Mouse (Mus musculus) hindbrain, embryonic 15.5 days (tissue): ENCODE measurements around the gene Nox1. TPM values are rescaled to one million over a fixed set of nuclear protein-coding genes. Genes with fewer than 3 reads are reported as not detected.

ENCODE experiments used
- ATAC-seq: fragments of 200-750 bp; cut with Nextera tagmentation; 2 replicates; pipeline ENCODE4 v1.8.0; 2017; ENCODE audit warnings: low read depth, moderate number of reproducible peaks, moderate TSS enrichment; ENCODE audit not compliant: low FRiP score
- H3K27ac ChIP-seq: fragments of 300-500 bp; sonication (generic); replicated peaks from 2 replicates; pipeline ENCODE4 v1.5.1; 2015; ENCODE audit warnings: mild to moderate bottlenecking, inconsistent platforms
- H3K27me3 ChIP-seq: fragments of 300-500 bp; sonication (generic); 2 replicates; pipeline ENCODE4 v1.6.1; 2015; ENCODE audit warnings: control low read depth, inconsistent platforms
- H3K36me3 ChIP-seq: fragments of 300-500 bp; sonication (generic); 2 replicates; pipeline ENCODE4 v1.6.1; 2015; ENCODE audit warnings: control low read depth, inconsistent platforms
- H3K4me1 ChIP-seq: fragments of 300-500 bp; sonication (generic); replicated peaks from 2 replicates; pipeline ENCODE4 v1.6.1; 2015; ENCODE audit warnings: control low read depth, inconsistent platforms
- H3K4me2 ChIP-seq: fragments of 300-500 bp; sonication (generic); 2 replicates; pipeline ENCODE4 v1.6.1; 2015; ENCODE audit warnings: moderate library complexity, mild to moderate bottlenecking, inconsistent platforms
- H3K4me3 ChIP-seq: fragments of 300-500 bp; sonication (generic); 2 replicates; pipeline ENCODE4 v1.5.1; 2015; ENCODE audit warnings: mild to moderate bottlenecking, inconsistent platforms
- H3K9ac ChIP-seq: fragments of 300-500 bp; sonication (generic); 2 replicates; pipeline ENCODE4 v1.6.1; 2015; ENCODE audit warnings: inconsistent platforms
- H3K9me3 ChIP-seq: fragments of 300-500 bp; sonication (generic); 2 replicates; pipeline ENCODE4 v1.6.1; 2016; ENCODE audit warnings: control low read depth, inconsistent platforms
- WGBS: fragments of 180-500 bp; shearing (Covaris S2); methylation state at CpG from one replicate; pipeline ENCODE4 v1.1.7; 2015; 5-methylcytosine and 5-hydroxymethylcytosine counted together
- polyA plus RNA-seq: library from polyadenylated mRNA; unstranded; fragments of >200 nt; fragmentation: Nextera tagmentation; extraction: Ambion mirVana; gene quantifications from 2 replicates; pipeline ENCODE4 v1.2.1, GENCODE M21; 2015

Nox1 gene
- polyA plus RNA-seq, 1 experiment from 2014 or later = not detected

- 100% methylated on average over 1 of the region's 1 CpGs for WGBS
- ATAC-seq = no peak
Observed at GRCm38 (mm10) chrX:134170584-134170983, 51.2 kb downstream of the Nox1 start.

DNA sequence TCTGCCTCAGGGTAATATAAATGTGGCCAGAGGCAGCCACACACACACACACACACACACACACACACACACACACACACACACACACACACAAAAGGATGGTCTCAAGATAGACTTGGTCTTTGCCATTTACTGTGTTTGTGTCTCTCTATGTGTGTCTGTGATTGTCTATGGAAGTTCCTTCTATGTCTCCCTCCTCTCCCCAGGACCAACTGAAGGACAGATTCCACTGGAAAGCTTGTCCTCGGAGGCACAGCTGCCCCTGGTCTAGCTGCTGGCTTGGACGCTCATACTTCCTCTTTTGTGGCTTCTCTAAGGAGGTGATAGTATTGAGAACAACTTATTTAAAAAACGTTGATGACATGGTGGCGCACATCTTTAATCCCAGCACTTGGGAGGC, 58.3 kb downstream of the Nox1 start:
- no peaks in the 10 kb centered on the region for H3K4me1 ChIP-seq
- no peak overlapping the region for H3K9ac ChIP-seq
- no peaks in the 10 kb centered on the region for H3K36me3 ChIP-seq
- H3K9me3 ChIP-seq = no peaks in the 10 kb centered on the region
- no peak overlapping the region for H3K27ac ChIP-seq
- 66% methylated on average over 4 of the region's 4 CpGs for WGBS
- no peak for ATAC-seq
- H3K4me2 ChIP-seq = peak overlapping the region; percentile 59
- 0 out of 2 replicates have a peak, but pooled peaks cover 3% of the 10 kb centered on the region for H3K27me3 ChIP-seq
- H3K4me3 ChIP-seq = no peak overlapping the region

More at GRCm38 (mm10) chrX:134170584-134170983, 51.2 kb downstream of the Nox1 start:
- Histone ChIP-seq H3K27me3 (no peaks in the 10 kb centered on the region), H3K4me3 (no peak overlapping the region), H3K4me2 (no peak overlapping the region), H3K27ac (no peak overlapping the region), H3K9ac (no peak overlapping the region), H3K9me3 (no peaks in the 10 kb centered on the region), H3K36me3 (no peaks in the 10 kb centered on the region), H3K4me1 (no peaks in the 10 kb centered on the region)

DNA sequence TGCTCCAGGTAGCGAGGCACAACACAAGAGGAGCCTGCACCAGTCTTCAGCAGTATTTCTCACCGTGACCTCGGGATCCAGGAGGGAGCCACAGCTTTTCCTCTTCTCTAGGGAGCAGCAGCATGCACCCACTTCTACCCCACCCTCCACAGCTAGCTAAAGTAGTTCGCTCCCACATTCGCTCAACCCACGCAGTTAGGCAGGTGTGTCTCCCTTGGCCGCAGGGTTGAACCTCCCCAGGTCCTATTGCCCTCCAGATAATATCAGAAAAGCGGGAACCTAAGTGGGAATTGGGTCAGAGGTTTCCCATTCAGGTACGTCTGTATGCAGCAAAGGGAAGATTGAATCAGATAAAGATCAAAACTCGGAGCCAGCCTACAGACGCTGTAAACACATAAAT, 58.9 kb downstream of the Nox1 start:
- 32% methylated on average over 11 of the region's 11 CpGs for WGBS

GRCm38 (mm10) chrX:134162043-134162720, 59.6 kb downstream of the Nox1 start, which contains the start of gene Xkrx:
Gene Xkrx (minus strand): TSS chrX:134162076.
- 32% methylated on average over 16 of the region's 16 CpGs for WGBS

More for the DNA sequence above, 58.9 kb downstream of the Nox1 start:
- 0 out of 2 replicates have a peak, but pooled peaks have one; percentile 51 for ATAC-seq
- Histone ChIP-seq H3K4me3 (peak overlapping the region; percentile 41), H3K9ac (0 out of 2 replicates have a peak overlapping the region, but pooled peaks have one; percentile 10), H3K27me3 (0 out of 2 replicates have a peak, but pooled peaks cover 3% of the 10 kb centered on the region), H3K9me3 (no peaks in the 10 kb centered on the region), H3K36me3 (no peaks in the 10 kb centered on the region), H3K27ac (no peak overlapping the region), H3K4me2 (peak overlapping the region; percentile 59), H3K4me1 (no peaks in the 10 kb centered on the region)

GRCm38 (mm10) chrX:134160442-134160841, 61.3 kb downstream of the Nox1 start:
- Histone ChIP-seq H3K4me3 (no peak overlapping the region), H3K27me3 (0 out of 2 replicates have a peak, but pooled peaks cover 3% of the 10 kb centered on the region), H3K27ac (no peak overlapping the region), H3K4me2 (no peak overlapping the region), H3K9me3 (no peaks in the 10 kb centered on the region), H3K36me3 (no peaks in the 10 kb centered on the region), H3K4me1 (no peaks in the 10 kb centered on the region), H3K9ac (no peak overlapping the region)
- WGBS = 83% methylated on average over 2 of the region's 2 CpGs
- ATAC-seq = no peak

More at GRCm38 (mm10) chrX:134162043-134162720, 59.6 kb downstream of the Nox1 start, which contains the start of gene Xkrx:
- Histone ChIP-seq H3K4me2 (peak within 1 kb of the TSS; percentile 59), H3K9ac (0 out of 2 replicates have a peak within 1 kb of the TSS, but pooled peaks have one; percentile 10), H3K27ac (no peak within 1 kb of the TSS), H3K27me3 (0 out of 2 replicates have a peak, but pooled peaks cover 3% of the 10 kb centered on the region), H3K4me3 (peak within 1 kb of the TSS; percentile 41), H3K9me3 (no peaks in the 10 kb centered on the region), H3K36me3 (no peaks in the 10 kb centered on the region), H3K4me1 (no peaks in the 10 kb centered on the region)
- no peak for ATAC-seq

GRCm38 (mm10) chrX:134158151-134158550, 63.6 kb downstream of the Nox1 start:
- H3K36me3 ChIP-seq = no peaks in the 10 kb centered on the region
- H3K9me3 ChIP-seq = no peaks in the 10 kb centered on the region
- WGBS = 38% methylated on average over 7 of the region's 7 CpGs
- H3K9ac ChIP-seq = no peak overlapping the region
- no peak overlapping the region for H3K4me3 ChIP-seq
- H3K4me2 ChIP-seq = no peak overlapping the region
- no peaks in the 10 kb centered on the region for H3K4me1 ChIP-seq
- H3K27me3 ChIP-seq = 0 out of 2 replicates have a peak, but pooled peaks cover 3% of the 10 kb centered on the region
- no peak overlapping the region for H3K27ac ChIP-seq
- ATAC-seq = no peak

GRCm38 (mm10) chrX:134141986-134142385, 79.8 kb downstream of the Nox1 start:
- 93% methylated on average over 4 of the region's 4 CpGs for WGBS
- H3K4me3 ChIP-seq = no peak overlapping the region
- H3K4me2 ChIP-seq = no peak overlapping the region
- no peaks in the 10 kb centered on the region for H3K27me3 ChIP-seq
- no peaks in the 10 kb centered on the region for H3K9me3 ChIP-seq
- no peak for ATAC-seq
- no peaks in the 10 kb centered on the region for H3K4me1 ChIP-seq
- H3K27ac ChIP-seq = no peak overlapping the region
- no peaks in the 10 kb centered on the region for H3K36me3 ChIP-seq
- H3K9ac ChIP-seq = no peak overlapping the region

DNA sequence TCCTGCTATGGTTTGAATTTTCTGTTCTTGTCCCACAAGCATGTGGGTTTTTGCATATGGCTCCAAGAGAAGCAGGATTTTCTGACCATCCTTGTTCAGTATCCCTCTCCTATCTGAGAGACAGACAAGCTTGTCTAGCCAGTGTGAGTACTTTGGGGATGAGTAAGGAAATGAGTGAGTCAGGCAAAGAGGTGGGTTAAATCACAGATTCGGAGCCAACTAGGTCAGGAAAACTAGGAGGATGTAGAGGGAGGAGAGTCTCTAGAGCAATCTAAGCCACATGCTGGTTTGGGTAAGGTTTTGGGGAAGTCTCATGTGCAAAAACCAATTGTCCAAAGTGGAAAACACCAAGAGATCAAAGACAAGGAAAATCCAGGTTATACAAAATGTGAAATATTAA, 80.2 kb downstream of the Nox1 start:
- Histone ChIP-seq H3K4me3 (no peak overlapping the region), H3K36me3 (no peaks in the 10 kb centered on the region), H3K9me3 (no peaks in the 10 kb centered on the region), H3K4me1 (no peaks in the 10 kb centered on the region), H3K4me2 (no peak overlapping the region), H3K27ac (no peak overlapping the region), H3K27me3 (no peaks in the 10 kb centered on the region), H3K9ac (no peak overlapping the region)
- no peak for ATAC-seq
- WGBS = 83% methylated on average over 1 of the region's 1 CpGs

DNA sequence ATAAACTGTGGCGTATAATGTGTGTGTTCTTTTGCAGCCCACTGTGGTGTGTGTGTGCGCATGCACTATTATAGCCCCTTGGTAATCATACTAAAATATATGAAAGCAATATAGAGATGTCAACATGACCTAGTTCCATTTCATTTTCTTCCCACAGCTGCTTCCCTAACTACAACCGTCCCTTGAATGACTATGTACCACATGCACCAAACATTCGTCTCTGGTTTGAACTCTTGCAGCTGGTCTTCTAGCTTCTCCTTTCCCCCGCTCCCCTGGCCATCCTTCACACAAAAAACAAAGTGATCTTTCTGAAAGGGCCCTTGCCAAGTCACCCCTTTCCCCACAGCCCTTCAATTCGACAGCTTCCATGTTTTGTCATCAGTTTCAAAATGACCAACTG, 81.7 kb downstream of the Nox1 start:
- no peaks in the 10 kb centered on the region for H3K4me1 ChIP-seq
- no peak overlapping the region for H3K9ac ChIP-seq
- no peak overlapping the region for H3K4me2 ChIP-seq
- ATAC-seq = no peak
- no peak overlapping the region for H3K4me3 ChIP-seq
- H3K9me3 ChIP-seq = no peaks in the 10 kb centered on the region
- H3K36me3 ChIP-seq = no peaks in the 10 kb centered on the region
- 80% methylated on average over 6 of the region's 6 CpGs for WGBS
- H3K27me3 ChIP-seq = no peaks in the 10 kb centered on the region
- no peak overlapping the region for H3K27ac ChIP-seq

- H3K4me1 ChIP-seq = no peaks in the 10 kb centered on the region
- H3K36me3 ChIP-seq = no peaks in the 10 kb centered on the region
- H3K27ac ChIP-seq = no peak overlapping the region
- H3K4me3 ChIP-seq = no peak overlapping the region
- WGBS = 51% methylated on average over 3 of the region's 3 CpGs
- H3K9me3 ChIP-seq = no peaks in the 10 kb centered on the region
- no peaks in the 10 kb centered on the region for H3K27me3 ChIP-seq
- H3K9ac ChIP-seq = no peak overlapping the region
- ATAC-seq = no peak
- no peak overlapping the region for H3K4me2 ChIP-seq
Observed at GRCm38 (mm10) chrX:134133821-134134220, 87.9 kb downstream of the Nox1 start.

GRCm38 (mm10) chrX:134132295-134132694, 89.5 kb downstream of the Nox1 start:
- 36% methylated on average over 5 of the region's 5 CpGs for WGBS
- no peak overlapping the region for H3K4me3 ChIP-seq
- no peaks in the 10 kb centered on the region for H3K4me1 ChIP-seq
- no peak overlapping the region for H3K27ac ChIP-seq
- no peak overlapping the region for H3K4me2 ChIP-seq
- no peaks in the 10 kb centered on the region for H3K9me3 ChIP-seq
- H3K36me3 ChIP-seq = no peaks in the 10 kb centered on the region
- H3K27me3 ChIP-seq = no peaks in the 10 kb centered on the region
- no peak overlapping the region for H3K9ac ChIP-seq
- no peak for ATAC-seq

DNA sequence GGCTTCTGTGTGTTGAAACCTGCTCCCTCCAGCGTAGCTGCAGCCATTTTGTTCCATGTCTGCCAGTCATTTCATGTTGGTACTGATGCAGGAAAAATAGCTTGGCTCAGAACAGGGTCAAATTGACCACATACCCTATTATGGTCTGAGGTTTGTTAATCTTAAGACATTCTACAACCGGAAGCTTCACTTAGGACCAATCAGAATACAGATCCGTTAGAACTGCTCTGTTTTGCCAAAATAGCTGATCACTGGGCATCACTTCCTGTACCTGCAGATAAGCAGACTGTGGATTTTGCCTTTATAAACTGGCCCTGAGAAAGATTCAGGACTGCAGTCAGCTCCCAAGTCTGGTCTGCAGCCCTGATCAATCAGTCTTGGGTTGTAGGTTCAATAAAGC, 93.2 kb downstream of the Nox1 start:
- no peaks in the 10 kb centered on the region for H3K27me3 ChIP-seq
- no peak overlapping the region for H3K9ac ChIP-seq
- no peaks in the 10 kb centered on the region for H3K4me1 ChIP-seq
- no peak for ATAC-seq
- WGBS = 79% methylated on average over 3 of the region's 3 CpGs
- no peak overlapping the region for H3K27ac ChIP-seq
- no peaks in the 10 kb centered on the region for H3K9me3 ChIP-seq
- no peaks in the 10 kb centered on the region for H3K36me3 ChIP-seq
- H3K4me2 ChIP-seq = no peak overlapping the region
- no peak overlapping the region for H3K4me3 ChIP-seq
